Mouse (Mus musculus) hindbrain, embryonic 12.5 days (tissue): Measurements from ENCODE around the gene Rpl19. TPM values are rescaled to one million over a fixed set of nuclear protein-coding genes. Genes with fewer than 3 reads are reported as not detected.

Experiments
- ATAC-seq: fragments of 200-750 bp; cut with Nextera tagmentation; 2 replicates; pipeline ENCODE4 v1.8.0; 2017; ENCODE audit warnings: moderate TSS enrichment; ENCODE audit not compliant: low FRiP score
- H3K27ac ChIP-seq: fragments of 300-500 bp; sonication (generic); 2 replicates; pipeline ENCODE4 v1.5.1; 2016; ENCODE audit warnings: mild to moderate bottlenecking
- H3K27me3 ChIP-seq: fragments of 300-500 bp; sonication (generic); 2 replicates; pipeline ENCODE4 v1.6.1; 2016; ENCODE audit warnings: mild to moderate bottlenecking
- H3K36me3 ChIP-seq: fragments of 300-500 bp; sonication (generic); 2 replicates; pipeline ENCODE4 v1.6.1; 2016; ENCODE audit warnings: mild to moderate bottlenecking
- H3K4me1 ChIP-seq: fragments of 300-500 bp; sonication (generic); 2 replicates; pipeline ENCODE4 v1.6.1; 2016
- H3K4me2 ChIP-seq: fragments of 300-500 bp; sonication (generic); replicated peaks from 2 replicates; pipeline ENCODE4 v1.6.1; 2016; ENCODE audit warnings: mild to moderate bottlenecking
- H3K4me3 ChIP-seq: fragments of 300-500 bp; sonication (generic); 2 replicates; pipeline ENCODE4 v1.5.1; 2016; ENCODE audit warnings: mild to moderate bottlenecking
- H3K9ac ChIP-seq: fragments of 300-500 bp; sonication (generic); 2 replicates; pipeline ENCODE4 v1.6.1; 2016; ENCODE audit warnings: mild to moderate bottlenecking, moderate library complexity
- H3K9me3 ChIP-seq: fragments of 300-500 bp; sonication (generic); replicated peaks from 2 replicates; pipeline ENCODE4 v1.6.1; 2016; ENCODE audit warnings: mild to moderate bottlenecking
- WGBS: fragments of 180-500 bp; shearing (Covaris S2); methylation state at CpG from one replicate; pipeline ENCODE4 v1.1.7; 2016; 5-methylcytosine and 5-hydroxymethylcytosine counted together
- polyA plus RNA-seq: library from polyadenylated mRNA; unstranded; fragments of >200 nt; fragmentation: Nextera tagmentation; extraction: Ambion mirVana; gene quantifications from 2 replicates; pipeline ENCODE4 v1.2.1, GENCODE M21; 2016

Rpl19 gene
- polyA plus RNA-seq, 1 experiment from 2014 or later, result 726 TPM

DNA sequence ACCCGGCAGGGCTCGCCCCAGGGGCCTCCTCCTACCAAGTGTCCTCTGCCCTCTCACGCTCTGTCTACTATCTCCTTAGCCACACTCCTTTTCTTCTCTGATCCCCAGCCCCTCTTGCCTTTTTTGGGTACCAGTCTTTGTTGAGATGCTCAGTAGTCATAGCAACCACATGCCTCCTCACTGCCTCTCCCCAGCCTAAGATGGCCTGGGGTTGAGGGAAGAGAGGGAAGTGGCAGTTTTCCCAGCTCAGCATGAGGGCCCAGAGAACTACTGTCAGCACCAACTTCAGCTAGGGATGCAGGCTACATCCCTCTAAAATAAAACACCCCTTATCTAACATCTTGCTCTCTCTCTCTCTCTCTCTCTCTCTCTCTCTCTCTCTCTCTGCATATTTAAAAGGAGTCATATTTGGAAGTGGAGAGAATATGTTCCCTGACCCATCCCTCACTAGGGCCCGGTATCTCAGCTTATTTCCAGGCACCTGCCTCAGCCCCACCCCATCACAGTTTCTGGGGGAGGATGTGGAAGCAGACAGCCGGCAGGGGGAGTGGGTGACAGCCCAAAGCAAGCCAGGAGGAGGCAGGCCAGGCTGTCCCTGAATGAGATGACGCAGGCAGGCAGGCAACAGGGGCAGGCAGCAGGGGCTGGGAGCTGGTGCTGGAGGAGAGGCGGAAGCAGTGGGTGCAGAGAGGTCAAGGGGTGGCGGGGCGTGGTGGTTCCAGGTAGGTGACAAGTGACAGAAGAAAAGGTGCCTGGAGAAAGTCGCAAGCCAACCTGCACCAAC lies 7.5 kb upstream of the Rpl19 start:
- peak overlapping the region; percentile 83 for H3K27ac ChIP-seq
- no peaks in the 10 kb centered on the region for H3K27me3 ChIP-seq
- 0 out of 2 replicates have a peak overlapping the region, but pooled peaks have one; percentile 2 for H3K4me3 ChIP-seq
- peaks cover 40% of the 10 kb centered on the region for H3K36me3 ChIP-seq
- no peaks in the 10 kb centered on the region for H3K9me3 ChIP-seq
- H3K4me1 ChIP-seq, result peaks cover 45% of the 10 kb centered on the region
- H3K4me2 ChIP-seq, result peak overlapping the region; percentile 78
- WGBS, result 21% methylated on average over 10 of the region's 10 CpGs
- H3K9ac ChIP-seq, result peak overlapping the region; percentile 53
- no peak for ATAC-seq

GRCm38 (mm10) chr11:98019883-98020610 lies 6.5 kb upstream of the Rpl19 start:
- Histone ChIP-seq H3K36me3 (peaks cover 32% of the 10 kb centered on the region), H3K9me3 (no peaks in the 10 kb centered on the region), H3K4me3 (peak overlapping the region; percentile 56), H3K27me3 (no peaks in the 10 kb centered on the region), H3K9ac (peak overlapping the region; percentile 53), H3K4me2 (peak overlapping the region; percentile 78), H3K4me1 (peaks cover 45% of the 10 kb centered on the region), H3K27ac (peak overlapping the region; percentile 83)
- peak; percentile 27; the same call in 1 of the 2 replicates for ATAC-seq
- 22% methylated on average over 8 of the region's 8 CpGs for WGBS

GRCm38 (mm10) chr11:98020710-98021109 lies 5.8 kb upstream of the Rpl19 start:
- 60% methylated on average over 1 of the region's 1 CpGs for WGBS
- peaks cover 26% of the 10 kb centered on the region for H3K36me3 ChIP-seq
- no peak for ATAC-seq
- peak overlapping the region; percentile 76; the same call in 1 of the 2 replicates for H3K9ac ChIP-seq
- H3K27ac ChIP-seq, result peak overlapping the region; percentile 83; the same call in 1 of the 2 replicates
- H3K4me1 ChIP-seq, result peaks cover 49% of the 10 kb centered on the region
- peak overlapping the region; percentile 56 for H3K4me3 ChIP-seq
- H3K4me2 ChIP-seq, result peak overlapping the region; percentile 78
- H3K27me3 ChIP-seq, result no peaks in the 10 kb centered on the region
- no peaks in the 10 kb centered on the region for H3K9me3 ChIP-seq

DNA sequence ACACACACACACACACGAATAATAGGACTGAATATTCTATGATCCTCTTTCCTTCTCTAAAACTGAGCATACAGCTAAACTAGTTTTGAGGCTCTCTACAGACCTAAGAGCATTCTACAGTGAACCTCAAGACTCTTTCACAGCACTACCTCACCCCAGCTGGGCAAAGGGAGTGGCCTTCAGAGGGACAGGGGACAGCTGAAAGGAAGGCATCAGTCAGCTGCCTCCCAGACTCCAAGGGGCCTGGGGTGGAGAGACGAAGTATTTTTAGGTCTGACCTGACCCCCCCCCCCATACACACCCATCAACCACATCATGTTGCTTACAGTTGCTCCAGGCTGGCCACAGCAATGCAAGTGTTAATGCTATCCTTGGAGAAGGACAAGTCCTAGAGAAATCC lies 5.4 kb upstream of the Rpl19 start:
- no peaks in the 10 kb centered on the region for H3K9me3 ChIP-seq
- 45% methylated on average over 2 of the region's 2 CpGs for WGBS
- H3K36me3 ChIP-seq, result peaks cover 22% of the 10 kb centered on the region
- H3K4me2 ChIP-seq, result peak overlapping the region; percentile 78
- peak overlapping the region; percentile 76 for H3K9ac ChIP-seq
- H3K4me1 ChIP-seq, result peaks cover 53% of the 10 kb centered on the region
- ATAC-seq, result no peak
- peak overlapping the region; percentile 56 for H3K4me3 ChIP-seq
- H3K27ac ChIP-seq, result 0 out of 2 replicates have a peak overlapping the region, but pooled peaks have one; percentile 91
- no peaks in the 10 kb centered on the region for H3K27me3 ChIP-seq

DNA sequence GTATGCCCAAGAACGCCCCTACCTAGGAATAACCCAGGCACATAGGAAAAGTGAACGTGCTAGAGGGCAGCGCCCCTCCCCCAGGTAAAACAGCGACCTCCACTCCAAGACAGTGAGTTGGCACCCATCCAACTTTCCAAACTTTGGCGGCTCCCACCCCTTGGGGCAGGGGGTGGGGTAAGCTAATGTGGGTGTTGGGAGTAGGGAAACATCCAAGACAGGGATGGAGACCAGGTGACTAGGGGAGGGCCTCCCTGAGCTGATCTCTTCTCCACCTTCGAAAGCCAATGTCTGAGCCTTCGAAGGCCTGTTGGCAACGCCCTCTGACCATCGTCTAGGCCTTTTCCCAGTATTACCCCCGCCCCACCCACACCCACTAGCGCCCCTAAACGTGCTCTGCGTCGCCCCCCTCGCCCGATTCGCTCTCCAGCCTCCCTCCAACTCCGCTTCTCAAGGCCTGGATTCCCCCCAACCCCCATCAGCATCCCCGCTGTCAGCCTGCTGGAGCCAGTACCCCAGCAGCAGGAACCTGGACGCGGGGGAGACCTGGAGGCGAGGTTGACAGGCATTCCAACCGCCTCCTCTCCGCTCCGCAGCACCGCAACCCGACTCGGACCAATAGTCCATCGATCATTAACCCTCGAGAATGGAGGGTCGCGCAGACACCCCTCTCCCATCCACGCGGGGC lies 4.8 kb upstream of the Rpl19 start:
- Histone ChIP-seq H3K27me3 (no peaks in the 10 kb centered on the region), H3K4me2 (peak overlapping the region; percentile 78), H3K9me3 (no peaks in the 10 kb centered on the region), H3K4me1 (peaks cover 53% of the 10 kb centered on the region), H3K4me3 (peak overlapping the region; percentile 56), H3K36me3 (peaks cover 16% of the 10 kb centered on the region), H3K27ac (peak overlapping the region; percentile 91), H3K9ac (peak overlapping the region; percentile 76)
- ATAC-seq, result peak; percentile 26
- 5% methylated on average over 31 of the region's 34 CpGs for WGBS

DNA sequence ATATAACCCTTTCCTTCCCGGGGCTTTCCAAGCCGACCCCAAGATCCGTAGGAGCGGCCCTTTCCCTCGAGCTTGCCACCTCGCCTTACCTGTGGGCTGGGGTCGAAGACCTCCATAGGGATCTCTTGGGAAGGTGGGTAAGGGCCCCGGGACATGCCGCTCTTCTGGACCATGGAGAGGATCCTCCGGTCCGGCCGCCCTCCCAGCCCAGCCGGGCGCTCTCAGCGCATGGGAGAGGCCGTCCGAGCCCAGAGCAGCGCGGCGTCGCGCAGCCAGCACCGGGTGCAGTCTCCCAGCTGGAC lies 4.3 kb upstream of the Rpl19 start:
- peaks cover 53% of the 10 kb centered on the region for H3K4me1 ChIP-seq
- WGBS, result under 1% methylated on average over 20 of the region's 23 CpGs
- peak overlapping the region; percentile 76 for H3K9ac ChIP-seq
- peaks cover 11% of the 10 kb centered on the region for H3K36me3 ChIP-seq
- H3K4me3 ChIP-seq, result peak overlapping the region; percentile 56
- ATAC-seq, result peak; percentile 46
- no peaks in the 10 kb centered on the region for H3K27me3 ChIP-seq
- peak overlapping the region; percentile 91 for H3K27ac ChIP-seq
- H3K9me3 ChIP-seq, result no peaks in the 10 kb centered on the region
- H3K4me2 ChIP-seq, result peak overlapping the region; percentile 78

DNA sequence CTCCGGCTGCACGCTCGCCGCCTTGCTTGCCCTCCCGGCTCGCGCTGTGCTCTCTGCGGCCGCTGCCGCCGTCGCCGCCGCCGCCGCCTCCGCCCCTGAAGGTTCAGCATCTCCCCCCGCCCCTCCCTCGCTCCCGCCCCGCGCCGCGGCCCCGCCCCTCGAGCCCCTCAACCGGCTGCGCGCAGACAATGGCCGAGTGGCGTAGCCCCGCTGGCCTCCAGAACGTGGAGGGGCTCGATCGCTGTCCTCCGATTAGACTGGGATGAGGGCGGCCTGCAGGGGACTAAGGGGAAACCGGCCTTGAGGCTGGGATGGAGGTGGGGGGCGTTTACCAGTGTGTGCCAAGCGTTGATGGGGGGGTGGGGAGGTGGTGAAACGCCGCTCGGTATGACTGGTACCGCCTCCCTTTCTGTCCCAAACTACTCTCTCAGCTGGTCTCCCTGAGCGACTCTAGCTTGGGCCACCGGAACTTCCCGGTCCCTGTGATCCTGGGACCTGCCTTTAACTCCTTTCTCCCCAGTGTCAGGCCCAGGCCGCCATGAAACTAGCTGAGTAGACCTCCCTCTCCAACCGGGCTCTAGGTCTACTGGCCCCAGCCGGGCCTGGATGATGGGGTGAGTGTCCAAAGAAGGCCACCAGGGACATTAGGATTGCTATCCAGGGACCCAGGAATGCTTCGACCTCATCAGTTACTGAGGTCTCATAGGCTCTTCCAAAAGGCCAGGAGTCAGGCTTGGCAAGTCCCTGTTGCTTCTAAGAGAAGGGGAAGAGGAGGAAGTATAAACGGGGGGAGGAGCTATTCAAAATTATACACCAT lies 3.7 kb upstream of the Rpl19 start, which contains the start of gene Cacnb1:
Cacnb1 (minus strand) TSS at position 480 of the 817 bp plus-strand sequence.
- H3K9me3 ChIP-seq, result no peaks in the 10 kb centered on the region
- 1% methylated on average over 42 of the region's 52 CpGs for WGBS
- peak within 1 kb of the TSS; percentile 76 for H3K9ac ChIP-seq
- ATAC-seq, result peak; percentile 49
- H3K27me3 ChIP-seq, result no peaks in the 10 kb centered on the region
- peak within 1 kb of the TSS; percentile 78 for H3K4me2 ChIP-seq
- H3K36me3 ChIP-seq, result peaks cover 6% of the 10 kb centered on the region; the same call in 1 of the 2 replicates
- H3K4me3 ChIP-seq, result peak within 1 kb of the TSS; percentile 56
- H3K27ac ChIP-seq, result peak within 1 kb of the TSS; percentile 91
- peaks cover 55% of the 10 kb centered on the region for H3K4me1 ChIP-seq

DNA sequence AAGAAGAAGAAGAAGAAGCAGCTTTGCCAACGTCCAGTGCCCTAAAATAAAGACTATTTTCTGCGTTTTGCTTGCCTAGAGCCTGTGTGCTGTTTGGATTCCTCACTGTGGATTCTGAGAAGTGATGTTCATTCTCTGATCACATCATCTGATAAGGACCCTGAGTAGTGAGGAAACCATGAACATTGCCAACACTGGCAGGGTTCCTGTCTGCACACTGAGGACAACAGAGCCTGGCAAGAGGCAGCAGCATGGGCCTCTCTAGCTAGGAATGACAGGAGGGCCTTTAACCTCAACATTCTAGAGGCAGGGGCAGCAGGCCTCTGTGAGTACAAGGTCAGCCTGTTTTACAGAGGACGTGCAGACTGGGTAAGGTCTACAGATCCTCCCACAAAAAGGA lies 2.0 kb upstream of the Rpl19 start:
- H3K9me3 ChIP-seq, result no peaks in the 10 kb centered on the region
- 89% methylated on average over 3 of the region's 3 CpGs for WGBS
- no peak overlapping the region for H3K27ac ChIP-seq
- H3K4me2 ChIP-seq, result no peak overlapping the region
- H3K27me3 ChIP-seq, result no peaks in the 10 kb centered on the region
- no peak overlapping the region for H3K4me3 ChIP-seq
- H3K4me1 ChIP-seq, result peaks cover 46% of the 10 kb centered on the region
- ATAC-seq, result no peak
- peaks cover 14% of the 10 kb centered on the region for H3K36me3 ChIP-seq
- no peak overlapping the region for H3K9ac ChIP-seq

GRCm38 (mm10) chr11:98026248-98026569 lies 301 bp upstream of the Rpl19 start:
- Histone ChIP-seq H3K27me3 (no peaks in the 10 kb centered on the region), H3K4me2 (peak overlapping the region; percentile 93), H3K4me1 (peaks cover 31% of the 10 kb centered on the region), H3K4me3 (peak overlapping the region; percentile 100), H3K9me3 (no peaks in the 10 kb centered on the region), H3K9ac (peak overlapping the region; percentile 99), H3K27ac (peak overlapping the region; percentile 91), H3K36me3 (peaks cover 31% of the 10 kb centered on the region)
- WGBS, result 6% methylated on average over 15 of the region's 15 CpGs
- no peak for ATAC-seq

DNA sequence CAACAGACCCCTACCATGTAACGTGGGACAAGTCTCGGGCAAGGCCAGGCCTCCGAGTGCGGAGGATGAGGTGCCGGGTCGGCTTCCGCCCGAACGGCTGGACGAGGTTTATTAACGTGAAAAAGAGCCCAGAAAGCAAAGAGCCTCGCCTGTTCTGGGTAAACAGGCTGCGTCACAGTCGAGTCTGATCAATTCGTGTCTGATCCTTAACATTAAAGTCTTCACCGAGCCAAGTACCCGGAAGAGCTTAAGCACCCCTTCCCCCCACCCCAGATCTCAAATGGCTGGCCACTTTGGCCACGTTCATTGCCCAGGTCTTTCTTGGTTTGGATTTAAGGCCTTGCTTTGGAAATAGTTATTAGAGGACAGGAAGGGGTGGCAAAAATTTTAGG lies 783 bp downstream of the Rpl19 start:
- Histone ChIP-seq H3K9ac (peak overlapping the region; percentile 99), H3K4me1 (peaks cover 24% of the 10 kb centered on the region), H3K4me2 (peak overlapping the region; percentile 93), H3K27ac (peak overlapping the region; percentile 91), H3K4me3 (peak overlapping the region; percentile 100), H3K27me3 (no peaks in the 10 kb centered on the region), H3K9me3 (no peaks in the 10 kb centered on the region), H3K36me3 (peaks cover 33% of the 10 kb centered on the region)
- WGBS, result under 1% methylated on average over 18 of the region's 18 CpGs
- ATAC-seq, result peak; percentile 7; the same call in 1 of the 2 replicates

DNA sequence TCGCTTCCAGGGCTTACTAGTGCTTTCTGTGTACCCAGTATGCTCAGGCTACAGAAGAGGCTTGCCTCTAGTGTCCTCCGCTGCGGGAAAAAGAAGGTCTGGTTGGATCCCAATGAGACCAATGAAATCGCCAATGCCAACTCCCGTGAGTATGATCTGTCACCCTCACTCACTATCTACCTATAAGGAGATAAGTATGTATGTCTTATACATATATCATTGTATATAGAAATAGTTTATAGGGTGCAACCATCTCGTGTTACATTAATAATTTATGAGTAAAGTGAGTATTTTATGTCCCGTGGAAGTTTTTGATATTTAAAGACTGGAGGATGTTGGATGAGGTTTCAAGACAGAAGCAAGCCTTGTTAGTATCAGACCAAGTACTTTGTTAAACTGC lies 1.3 kb downstream of the Rpl19 start:
- no peaks in the 10 kb centered on the region for H3K27me3 ChIP-seq
- H3K36me3 ChIP-seq, result peaks cover 33% of the 10 kb centered on the region
- H3K4me2 ChIP-seq, result peak overlapping the region; percentile 93
- ATAC-seq, result no peak
- no peaks in the 10 kb centered on the region for H3K9me3 ChIP-seq
- peak overlapping the region; percentile 99 for H3K9ac ChIP-seq
- peaks cover 24% of the 10 kb centered on the region for H3K4me1 ChIP-seq
- WGBS, result 26% methylated on average over 7 of the region's 7 CpGs
- no peak overlapping the region for H3K27ac ChIP-seq
- peak overlapping the region; percentile 100 for H3K4me3 ChIP-seq
